Mouse (Mus musculus): ENCODE results near the gene Rabepk.
"Not testable (repeated sequence)": the region's sequence is repeated elsewhere in the genome, so short reads cannot be mapped to it uniquely, and the experiment has no call there.

The Rabepk gene

DNA sequence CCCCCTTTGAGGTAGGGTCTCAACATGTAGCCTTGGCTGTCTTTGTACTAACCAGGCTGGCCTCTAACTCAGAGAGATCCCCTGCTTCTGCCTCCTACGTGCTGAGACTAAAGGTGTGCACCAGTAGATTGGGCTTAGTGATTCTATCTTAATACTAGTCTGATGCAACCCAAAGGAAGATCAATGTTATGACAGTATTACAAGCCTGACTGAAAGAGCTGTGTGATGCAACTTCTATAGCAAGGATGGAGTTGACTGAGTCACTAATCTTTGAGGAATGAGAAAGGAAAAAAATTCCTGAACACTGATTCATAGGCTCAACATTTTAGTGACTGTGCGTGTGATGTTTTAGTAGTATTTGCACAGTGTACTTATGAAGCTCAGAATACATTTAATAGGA, 29.7 kb downstream of the Rabepk start:
- in situ Hi-C loops (cut with MboI, MseI): loop anchor here in 1 of 2 experiments (10.0 kb wide), 1 partner anchor 1805 kb away; the partner anchor contains the start of genes Lrsam1 and Rpl12

GRCm38 (mm10) chr2:34764801-34765200, 34.9 kb downstream of the Rabepk start:
- in situ Hi-C loops (cut with MboI, MseI): no loop called here

DNA sequence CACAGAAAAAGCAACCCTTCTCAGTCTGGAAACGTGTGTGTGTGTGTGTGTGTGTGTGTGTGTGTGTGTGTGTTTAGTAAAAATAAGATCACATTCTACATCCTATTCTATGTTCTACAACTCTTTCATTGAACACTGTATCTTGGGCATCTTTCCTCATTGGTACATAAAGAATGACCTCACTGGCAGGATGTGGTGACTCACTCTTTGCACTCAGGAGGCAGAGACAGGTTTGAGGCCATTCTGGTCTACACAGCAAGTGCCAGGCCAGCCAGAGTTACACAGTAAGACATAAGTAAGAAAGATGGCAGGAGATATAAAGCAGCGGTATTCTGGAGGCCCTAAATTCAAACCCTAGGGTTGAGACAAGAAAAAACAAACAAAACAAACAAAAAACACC, 36.8 kb downstream of the Rabepk start:
- in situ Hi-C loops (cut with MboI, MseI): no loop called here

DNA sequence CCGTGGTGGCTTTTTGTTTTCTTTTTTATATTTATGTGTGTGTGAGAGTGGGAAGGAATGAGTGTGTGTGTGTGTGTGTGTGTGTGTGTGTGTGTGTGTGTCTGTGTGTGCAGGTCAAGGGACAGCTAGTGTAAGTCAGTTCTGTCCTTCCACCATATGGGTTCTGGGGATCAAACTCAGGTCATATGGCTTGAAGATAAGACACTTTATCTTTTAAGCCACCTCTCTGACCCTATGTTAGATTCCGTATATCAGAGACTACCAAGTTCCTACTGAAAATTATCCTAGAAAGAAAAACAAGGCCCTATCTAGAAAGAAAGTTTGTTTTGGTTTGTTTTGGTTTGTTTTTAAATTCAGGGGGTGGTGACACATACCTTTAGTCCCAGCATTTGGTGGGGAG, 37.5 kb downstream of the Rabepk start:
- in situ Hi-C loops (cut with MboI, MseI): no loop called here

GRCm38 (mm10) chr2:34761272-34761671, 38.4 kb downstream of the Rabepk start:
- in situ Hi-C loops (cut with MboI, MseI): not testable (repeated sequence)

- in situ Hi-C loops (cut with MboI, MseI): no loop called here
Measured at GRCm38 (mm10) chr2:34757341-34757740, 42.4 kb downstream of the Rabepk start.

DNA sequence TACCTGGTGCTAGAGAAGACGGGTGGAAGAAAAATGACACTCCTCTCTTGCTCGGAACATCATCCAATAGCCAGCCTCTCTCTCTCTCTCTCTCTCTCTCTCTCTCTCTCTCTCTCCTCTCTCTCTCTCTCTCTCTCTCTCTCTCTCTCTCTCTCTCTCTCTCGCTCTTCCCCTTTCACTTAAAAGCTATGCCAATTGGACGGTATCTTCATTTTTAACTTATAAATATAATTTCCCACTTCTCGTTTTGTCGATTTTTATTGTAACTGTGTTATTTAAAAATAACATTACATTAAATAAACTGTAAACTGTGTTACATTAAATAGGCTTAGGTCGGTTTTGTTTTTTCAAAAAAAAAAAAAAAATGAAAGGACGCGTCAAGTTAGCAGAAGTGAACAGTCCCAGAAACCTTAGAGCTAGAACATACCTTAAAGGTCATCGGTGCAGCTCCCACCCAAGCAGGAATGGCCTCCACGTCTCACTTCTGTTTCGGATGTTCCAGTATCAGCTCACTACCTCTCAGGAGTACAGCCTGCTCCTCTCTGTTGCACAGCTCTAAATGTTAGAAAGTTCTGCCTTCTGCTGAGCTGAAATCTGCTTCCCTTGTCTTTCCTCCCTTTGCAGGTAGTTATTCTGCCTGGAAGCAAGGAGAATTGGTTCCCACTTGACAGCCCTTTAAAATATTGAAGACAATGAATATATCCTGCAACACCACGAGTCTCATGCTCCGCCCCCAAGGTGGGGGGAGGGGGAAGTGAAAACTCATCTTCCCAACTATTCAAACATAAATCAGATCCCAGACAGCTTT, 45.0 kb downstream of the Rabepk start, which contains the start of gene Gapvd1:
TSS of gene Gapvd1 (minus strand) at position 682 of the 808 bp plus-strand sequence.
- in situ Hi-C loops (cut with MboI, MseI): no loop called here

DNA sequence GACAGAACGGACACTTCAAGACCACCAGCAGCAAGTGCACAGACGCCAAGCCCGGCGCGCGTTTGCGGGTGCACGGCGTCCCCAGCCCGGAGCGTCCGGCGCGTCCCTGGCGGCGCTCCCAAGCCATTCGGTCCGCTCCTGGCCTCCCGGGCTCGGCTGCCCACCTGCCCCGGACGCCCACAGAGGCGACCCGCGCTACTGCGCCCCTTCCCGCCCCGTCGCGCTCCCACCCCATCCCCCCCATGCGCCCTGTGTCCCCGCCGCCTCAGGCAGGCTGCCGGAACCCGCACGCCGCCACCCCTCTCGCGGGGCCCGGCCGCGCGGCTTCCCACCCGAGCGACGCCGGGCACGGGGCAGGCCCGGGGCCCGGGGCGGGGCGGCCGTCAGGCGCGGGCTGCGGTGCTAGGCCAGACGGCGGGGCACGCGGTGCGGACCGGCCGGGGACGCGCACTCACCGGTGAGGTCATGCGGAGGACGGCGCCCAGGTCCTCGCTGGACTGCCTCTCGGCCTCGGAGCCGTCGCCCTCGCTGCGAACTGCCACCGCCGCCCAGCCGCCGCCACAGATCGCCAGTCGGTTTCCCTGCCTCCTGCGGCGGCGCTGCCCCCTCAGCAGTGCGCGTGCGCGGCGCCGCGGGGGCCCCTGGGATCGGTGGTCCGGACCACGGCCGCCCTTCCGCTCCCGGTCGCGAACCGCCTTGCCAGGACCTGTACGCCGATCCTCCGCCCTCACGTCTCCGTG, 45.7 kb downstream of the Rabepk start:
- in situ Hi-C loops (cut with MboI, MseI): no loop called here

DNA sequence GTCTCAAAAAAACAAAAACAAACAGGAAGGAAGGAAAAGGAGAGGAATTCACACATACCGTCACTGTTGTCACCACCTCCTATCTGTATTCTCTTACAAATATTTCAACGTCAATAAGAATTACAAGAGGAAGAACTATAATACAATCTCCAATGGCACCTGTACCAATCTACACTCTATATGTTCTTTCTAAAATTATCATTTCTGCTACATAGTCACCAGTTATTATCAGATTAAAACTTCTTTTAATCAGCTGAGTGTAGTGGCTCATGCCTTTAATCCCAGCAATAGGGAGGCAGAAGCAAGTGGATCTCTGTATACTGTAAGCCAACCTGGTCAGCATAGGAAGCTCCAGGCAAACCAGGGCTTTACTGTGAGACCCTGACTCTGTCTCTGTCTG, 49.5 kb downstream of the Rabepk start:
- in situ Hi-C loops (cut with MboI, MseI): no loop called here

GRCm38 (mm10) chr2:34748479-34748878, 51.2 kb downstream of the Rabepk start:
- in situ Hi-C loops (cut with MboI, MseI): no loop called here

GRCm38 (mm10) chr2:34745673-34746072, 54.0 kb downstream of the Rabepk start:
- in situ Hi-C loops (cut with MboI, MseI): no loop called here

DNA sequence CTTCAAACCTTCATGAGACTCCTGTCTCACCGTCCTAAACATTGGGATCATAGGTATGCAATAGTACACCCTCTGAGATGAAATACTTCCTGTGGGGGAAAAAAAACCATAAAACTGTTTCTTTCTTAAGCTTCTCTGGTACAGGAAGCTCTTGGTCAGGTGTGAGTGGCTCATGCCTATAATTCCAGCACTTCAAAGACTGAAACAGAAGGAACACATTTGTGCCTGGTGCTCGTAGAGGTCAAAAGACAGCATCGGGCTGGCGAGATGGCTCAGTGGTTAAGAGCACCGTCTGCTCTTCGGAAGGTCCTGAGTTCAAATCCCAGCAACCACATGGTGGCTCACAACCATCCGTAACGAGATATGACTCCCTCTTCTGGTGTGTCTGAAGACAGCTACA, 55.2 kb downstream of the Rabepk start:
- in situ Hi-C loops (cut with MboI, MseI): no loop called here

- in situ Hi-C loops (cut with MboI, MseI): no loop called here
Measured at GRCm38 (mm10) chr2:34742675-34743074, 57.0 kb downstream of the Rabepk start.

DNA sequence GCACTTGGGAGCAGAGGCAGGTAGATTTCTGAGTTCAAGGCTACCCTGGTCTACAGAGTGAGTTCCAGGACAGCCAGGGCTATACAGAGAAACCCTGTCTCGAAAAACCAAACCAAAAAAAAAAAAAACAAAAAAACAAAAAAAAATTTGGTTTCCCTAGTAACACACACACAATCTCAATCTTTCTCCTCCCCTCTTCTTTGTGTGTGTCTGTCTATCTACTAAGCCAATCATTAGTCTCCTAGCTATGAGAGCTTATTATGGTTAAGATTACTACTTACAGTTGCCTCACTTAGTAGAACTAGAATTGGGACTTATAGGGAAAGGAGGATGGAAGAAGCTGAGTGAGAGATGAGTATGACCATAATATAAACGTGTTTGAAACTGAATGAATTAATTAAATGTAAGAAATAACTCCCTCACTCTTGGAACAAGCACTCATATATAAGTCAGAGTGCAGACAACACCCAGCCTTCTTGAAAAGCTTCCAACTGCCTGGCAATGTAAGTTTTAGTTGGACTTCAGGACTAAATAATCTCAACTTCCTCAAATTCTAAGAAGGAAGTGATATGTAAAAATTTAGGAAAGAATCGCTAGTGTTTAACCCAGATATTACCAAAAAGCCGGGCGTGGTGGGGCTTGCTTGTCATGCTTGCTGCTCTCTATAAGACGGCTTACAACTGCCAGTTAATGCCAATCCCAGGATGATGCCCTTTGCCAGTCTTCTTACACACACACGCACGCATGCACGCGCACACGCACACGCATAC, 58.1 kb downstream of the Rabepk start:
- in situ Hi-C loops (cut with MboI, MseI): no loop called here

- in situ Hi-C loops (cut with MboI, MseI): no loop called here
Measured at GRCm38 (mm10) chr2:34739684-34740391, 59.9 kb downstream of the Rabepk start.

- in situ Hi-C loops (cut with MboI, MseI): no loop called here
Measured at GRCm38 (mm10) chr2:34737911-34738310, 61.8 kb downstream of the Rabepk start.

GRCm38 (mm10) chr2:34736626-34737025, 63.1 kb downstream of the Rabepk start:
- in situ Hi-C loops (cut with MboI, MseI): no loop called here
